Mouse (Mus musculus) frontal cortex, postnatal 14 days (tissue): ENCODE results near the gene Mdp1.

Source experiments
- DNase-seq, 2 experiments: peaks; one replicate each; pipeline ENCODE4 v3.0.0; 2022; ENCODE audit warnings: low spot score in 2 of 2

Gene Mdp1

DNA sequence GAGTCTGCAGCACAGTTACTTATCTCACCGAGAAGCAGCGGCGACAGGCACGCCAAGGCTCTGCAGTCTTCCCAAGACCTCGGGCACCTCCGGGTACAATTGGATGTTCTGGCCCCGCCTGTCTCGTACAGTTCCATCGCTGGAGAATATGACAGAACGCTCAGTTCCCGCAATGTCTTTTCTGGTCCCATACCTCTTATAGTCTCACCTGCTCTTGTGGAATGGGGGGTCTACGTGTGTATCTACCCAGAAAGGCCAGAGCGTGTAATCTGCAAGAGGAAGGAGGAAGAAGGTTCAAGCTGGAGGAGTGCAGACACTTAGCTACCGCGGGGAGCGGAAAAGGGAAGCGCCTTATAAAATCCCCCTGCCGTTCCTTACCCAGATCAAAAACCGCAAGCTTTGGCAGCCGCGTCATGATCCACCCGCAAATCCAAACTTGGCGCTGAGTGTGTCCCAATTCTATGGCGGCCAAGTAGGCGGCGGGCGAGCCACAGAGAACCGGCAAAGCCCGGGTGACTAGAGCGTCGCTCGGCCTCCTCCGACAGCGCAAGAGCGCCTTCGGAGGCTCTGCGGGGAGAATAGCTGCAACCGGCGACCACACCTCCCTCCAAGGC is at the start of gene Mdp1:
Gene Mdp1 (minus strand): TSS at position 549 of the 614 bp plus-strand sequence.
- DNase-seq, result peak; percentile 67 to 74

DNA sequence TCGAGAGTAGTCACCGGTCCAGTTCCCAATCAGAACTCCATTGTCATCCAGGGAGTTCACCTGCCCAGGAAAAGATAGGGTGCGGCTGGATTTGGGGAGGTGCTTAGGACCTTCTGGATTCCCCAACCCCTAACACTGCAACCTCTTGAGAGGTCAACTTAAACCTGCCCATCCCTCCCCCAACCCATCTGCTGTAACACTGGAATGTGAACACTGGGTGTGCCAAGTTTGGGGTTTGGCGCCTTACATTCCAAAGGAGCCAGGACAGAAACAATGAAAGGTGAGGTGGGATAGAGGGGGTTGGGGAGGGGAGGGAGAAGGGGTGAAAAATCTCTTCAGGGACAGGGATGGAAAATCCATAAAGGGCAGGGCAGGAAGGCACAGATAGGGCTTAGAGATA is 49.2 kb upstream of the Mdp1 start:
- DNase-seq, result no peak

DNA sequence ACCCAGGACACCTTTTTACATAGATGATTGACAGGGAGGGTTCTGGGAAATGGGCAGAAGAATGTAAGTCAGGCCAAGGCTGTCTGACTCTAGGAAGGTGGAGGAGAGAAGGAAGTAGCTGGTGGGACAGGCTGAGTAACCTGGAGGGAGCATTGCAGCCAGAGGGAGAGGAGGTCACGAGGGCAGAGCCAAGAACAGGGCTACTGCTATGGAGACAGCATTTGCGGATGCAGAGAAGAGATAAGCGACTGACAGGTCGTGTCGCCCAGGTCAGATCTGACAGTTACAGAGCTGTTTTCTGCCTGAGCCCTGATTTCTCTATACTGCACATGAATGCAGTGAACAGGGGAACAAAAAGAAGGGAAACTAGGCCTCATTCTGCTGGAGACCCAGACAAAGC is 47.1 kb upstream of the Mdp1 start:
- no peak for DNase-seq

DNA sequence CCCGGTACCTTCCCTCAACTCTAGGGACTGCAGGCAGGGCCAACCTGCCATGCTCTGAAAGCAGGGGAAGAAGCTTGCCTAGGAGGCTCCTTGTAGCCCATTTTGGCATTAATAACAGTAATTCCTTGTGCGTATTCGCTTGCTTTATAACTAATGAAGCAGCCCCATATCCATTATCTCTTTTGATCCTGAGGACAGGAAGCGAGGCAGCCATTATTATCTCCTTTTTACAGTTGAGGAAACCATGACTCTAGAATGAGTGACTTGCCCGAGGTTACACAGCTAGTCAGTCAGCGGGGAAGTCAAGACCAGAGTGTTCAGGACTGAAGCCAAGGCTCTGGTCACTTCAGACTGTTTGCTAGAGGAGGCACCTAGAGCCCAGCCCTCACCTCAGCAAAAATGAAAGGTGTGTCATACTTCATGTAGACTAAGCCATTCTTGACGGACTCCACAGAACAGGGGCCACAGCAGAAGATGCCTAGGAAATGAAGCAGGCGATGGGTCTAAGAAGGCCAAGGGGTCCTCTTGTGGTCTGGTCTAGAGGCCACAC is 45.8 kb upstream of the Mdp1 start:
- DNase-seq, result no peak

DNA sequence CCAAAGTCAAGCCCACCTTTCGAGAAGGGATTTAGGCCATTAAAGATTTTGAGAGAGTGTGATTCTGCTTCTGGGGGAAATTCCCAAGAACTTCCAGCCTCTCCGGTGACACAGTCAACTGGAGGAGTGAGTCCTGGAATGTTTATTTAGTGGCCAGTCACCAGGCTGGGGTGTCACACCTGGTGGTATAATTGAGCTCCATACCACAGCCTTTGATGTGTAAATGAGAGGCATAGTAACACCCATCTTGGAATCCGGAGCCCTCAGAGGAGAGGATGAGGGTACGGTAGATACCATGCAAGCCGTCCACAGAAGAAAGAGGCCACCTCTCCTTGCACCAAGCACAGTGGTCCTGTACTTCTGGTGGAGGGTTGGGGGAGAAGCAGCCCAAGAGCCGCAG is 42.5 kb upstream of the Mdp1 start:
- no peak for DNase-seq

DNA sequence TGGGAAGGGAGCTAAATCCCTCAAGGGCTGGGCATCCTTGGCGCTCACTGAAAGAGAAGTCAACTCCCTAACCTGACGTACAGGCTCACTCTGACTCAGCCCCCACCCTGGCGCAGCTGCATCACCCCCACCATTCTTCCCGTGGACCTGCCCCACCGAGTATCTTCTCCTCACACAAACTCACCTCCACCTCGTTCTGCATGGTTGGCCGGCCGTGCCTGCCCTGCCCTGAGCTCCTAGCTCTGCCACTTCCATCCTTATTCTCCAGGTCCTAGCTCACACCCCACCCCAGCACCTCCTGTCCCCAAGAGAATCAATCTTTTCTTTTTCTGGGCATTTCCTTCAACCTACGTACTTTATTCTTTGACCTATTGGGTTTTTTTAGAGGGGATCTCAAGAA is 40.8 kb upstream of the Mdp1 start:
- DNase-seq, result no peak

DNA sequence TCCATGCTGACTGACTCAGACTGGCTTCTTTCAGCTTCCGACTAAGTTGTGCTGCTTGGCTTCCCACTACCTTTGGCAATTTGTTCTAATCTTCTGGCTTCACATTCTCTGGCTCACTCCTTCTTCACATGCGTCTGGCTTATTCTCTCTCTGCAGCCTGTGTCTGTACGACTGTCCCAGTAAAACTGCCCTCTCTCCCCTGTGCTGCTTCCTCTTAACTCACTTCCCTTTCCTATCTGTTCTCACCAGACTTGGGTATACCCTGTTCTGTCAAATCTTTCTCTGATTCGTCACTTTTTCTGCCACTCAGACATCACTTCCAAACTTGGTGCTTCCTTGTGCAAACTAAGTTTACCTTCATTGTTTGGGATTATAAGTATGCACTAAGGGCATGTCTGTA is 36.9 kb upstream of the Mdp1 start:
- no peak for DNase-seq

DNA sequence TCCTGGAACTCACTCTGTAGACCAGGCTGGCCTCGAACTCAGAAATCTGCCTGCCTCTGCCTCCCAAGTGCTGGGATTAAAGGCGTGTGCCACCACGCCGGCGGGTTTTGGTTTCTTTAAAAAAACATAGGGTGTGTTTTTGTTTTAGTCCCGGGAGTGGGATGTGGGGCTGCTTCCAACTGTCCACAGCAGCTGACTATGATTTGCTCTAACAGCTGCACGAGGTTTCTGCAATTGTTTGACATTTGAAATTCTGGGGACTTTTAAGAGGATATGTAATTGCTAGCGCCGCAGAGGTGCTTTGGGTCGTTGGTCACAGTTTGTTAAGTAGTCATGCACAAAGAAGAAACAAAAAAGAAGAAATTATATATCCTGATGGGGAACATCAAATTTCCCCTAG is 29.1 kb upstream of the Mdp1 start:
- DNase-seq, result no peak

DNA sequence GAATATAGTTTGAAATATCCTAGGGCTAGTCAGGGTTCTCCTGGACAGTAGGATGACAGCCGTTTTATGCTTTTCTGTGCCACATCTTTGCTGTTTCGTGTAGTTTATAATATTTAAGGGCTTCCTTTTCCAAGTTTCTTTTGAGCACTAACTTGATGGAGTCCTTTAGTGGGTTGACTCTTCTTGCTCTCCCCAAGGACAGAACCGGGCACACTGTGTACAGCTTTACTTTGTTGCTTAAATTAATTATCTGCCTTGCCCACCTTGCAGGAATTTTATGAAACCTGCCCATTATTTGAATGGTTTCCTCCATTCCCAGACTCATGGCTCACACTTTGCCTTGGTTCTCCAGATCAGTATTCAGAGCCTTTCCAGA is 21.8 kb upstream of the Mdp1 start:
- DNase-seq, result no peak

DNA sequence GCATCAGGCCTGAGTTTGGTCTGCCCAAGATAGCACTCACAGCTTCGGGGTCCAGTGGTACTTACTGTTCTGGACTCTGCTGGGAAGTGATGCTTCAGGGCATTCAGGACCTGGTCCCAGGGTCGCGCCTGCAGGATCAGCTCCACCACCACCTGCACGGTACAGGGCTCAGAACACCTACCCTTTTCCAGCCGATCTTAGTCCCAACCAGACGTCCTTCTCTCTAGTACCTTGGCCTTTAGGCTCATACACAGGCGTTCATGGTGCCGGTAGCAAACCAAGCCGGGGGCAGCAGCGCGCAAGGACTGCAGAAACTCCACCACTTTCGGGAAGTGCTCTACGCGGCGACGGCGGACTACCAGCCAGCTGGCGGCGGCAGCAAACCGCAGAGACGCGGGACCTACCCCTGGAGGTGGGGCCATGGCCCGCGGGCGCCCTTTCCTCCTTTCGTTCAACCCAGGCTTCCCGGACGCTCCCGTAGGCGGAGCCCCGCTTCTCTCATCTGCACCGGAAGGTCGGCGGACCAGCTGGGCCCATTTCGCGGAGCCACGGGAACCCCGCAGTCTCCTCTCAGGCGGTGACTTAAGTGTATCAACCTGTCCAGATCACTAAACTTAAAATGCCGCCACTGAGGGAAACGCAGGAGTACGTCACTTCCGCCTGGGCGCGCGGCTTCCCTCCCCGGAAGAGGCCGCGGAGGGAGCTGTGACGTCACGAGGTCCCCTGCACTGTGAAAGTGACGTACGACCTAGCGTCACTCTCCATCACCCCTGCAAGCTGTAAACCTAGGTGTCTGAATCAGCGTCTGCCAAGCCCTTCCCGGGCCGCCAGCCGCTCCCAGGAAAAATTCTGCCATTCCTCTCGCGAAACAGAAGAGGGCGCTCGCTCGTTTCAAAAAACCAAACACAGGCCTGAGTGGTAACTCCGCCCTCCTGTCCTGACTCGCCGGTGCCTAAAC is 21.1 kb upstream of the Mdp1 start, which contains the start of gene Tinf2:
Gene Tinf2 (minus strand): TSS at position 661 of the 958 bp plus-strand sequence.
- peak; percentile 92 to 94 for DNase-seq

DNA sequence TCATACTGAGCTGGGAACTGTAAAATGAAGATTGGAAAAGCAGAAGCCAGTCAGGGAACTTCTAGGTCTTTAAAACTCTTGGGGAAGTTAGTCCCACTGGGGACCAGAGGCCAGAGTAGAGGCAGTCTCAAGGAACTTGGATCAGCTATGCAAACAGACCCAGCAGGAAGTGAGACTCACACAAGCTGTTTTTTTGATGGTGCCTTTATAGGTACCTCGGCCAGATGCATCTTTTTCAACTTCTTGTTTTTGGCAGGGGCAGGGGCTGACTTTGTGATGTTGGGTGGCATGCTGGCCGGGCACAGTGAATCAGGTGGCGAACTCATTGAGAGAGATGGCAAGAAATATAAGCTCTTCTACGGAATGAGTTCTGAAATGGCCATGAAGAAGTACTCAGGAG is 17.3 kb upstream of the Mdp1 start:
- no peak for DNase-seq

DNA sequence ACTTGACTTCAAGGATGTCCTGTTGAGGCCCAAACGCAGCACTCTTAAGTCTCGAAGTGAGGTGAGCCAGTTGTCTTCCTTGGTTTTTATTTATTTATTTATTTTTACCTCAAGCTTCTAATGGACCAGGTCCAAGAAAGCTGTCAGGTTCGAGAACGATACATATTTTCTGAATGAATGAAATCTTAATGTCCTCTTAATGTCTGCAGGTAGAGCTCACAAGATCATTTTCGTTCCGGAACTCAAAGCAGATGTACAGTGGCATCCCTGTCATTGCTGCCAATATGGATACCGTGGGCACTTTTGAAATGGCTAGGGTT is 12.4 kb upstream of the Mdp1 start:
- no peak for DNase-seq

DNA sequence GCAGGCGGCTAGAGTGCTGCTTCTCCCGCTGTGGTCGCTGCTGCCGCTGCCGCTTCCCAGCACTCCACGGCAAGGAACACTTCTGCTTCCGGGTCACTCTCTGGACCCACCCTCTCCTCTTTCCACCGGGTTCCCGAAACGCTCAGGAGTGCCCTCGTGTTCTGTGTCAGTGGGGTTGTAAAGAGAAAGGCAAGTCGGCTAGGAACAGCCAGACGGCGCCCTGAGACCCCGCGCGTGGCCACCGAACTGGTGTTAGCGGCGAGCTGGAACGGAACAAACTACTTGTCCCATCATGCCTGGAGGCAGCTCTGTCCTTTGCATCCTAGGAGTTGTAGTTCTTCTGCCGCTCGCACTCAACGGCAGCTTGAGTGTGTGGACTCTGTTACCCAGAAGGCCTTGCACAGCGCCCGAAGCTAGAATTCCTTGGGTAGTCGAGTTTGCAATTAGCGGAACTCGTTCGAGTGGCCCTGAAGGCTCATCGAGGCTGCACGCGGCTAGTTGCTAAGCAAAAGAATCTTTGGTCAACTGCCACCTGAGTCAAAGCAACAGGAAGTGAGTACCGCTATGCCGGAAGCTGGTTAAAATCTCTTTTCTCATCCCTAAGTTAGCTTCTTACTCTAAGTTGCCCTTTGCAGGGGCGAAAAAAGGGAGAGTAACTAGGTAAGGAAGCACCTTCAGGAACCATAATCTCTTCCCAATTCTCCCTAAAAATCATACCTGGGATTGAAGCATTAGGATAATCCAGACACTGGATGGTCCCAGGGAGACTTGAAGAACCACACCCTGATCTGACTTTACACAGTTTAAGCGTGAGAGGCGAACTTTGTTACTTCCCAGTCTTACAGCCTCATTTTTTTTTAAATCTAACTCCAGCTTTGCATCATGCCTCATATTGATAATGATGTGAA is 11.8 kb upstream of the Mdp1 start, which contains the start of the genes Gmpr2 and Nedd8:
Gene Gmpr2 (plus strand): TSS at position 109 of the 908 bp plus-strand sequence.
Gene Nedd8 (minus strand): TSS at position 292 of the 908 bp plus-strand sequence.
- DNase-seq, result peak; percentile 91 to 93

DNA sequence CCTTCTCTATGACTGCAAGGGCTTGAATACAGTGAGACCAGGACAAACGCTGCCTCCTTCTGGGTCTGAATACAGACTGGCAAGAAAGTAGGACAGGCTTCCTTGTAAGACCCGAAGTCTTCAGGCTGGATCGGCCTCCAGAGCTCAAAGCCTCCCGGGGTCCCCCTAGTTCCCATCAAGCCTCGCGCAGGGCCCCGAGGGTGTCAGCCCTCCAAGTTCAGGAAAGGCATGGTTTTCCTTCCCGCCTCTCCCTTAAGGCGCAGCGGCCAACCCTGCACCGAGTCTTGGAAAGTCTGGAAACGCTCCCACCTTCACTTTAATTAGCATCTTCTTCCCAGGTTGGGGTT is 11.2 kb upstream of the Mdp1 start:
- no peak for DNase-seq

DNA sequence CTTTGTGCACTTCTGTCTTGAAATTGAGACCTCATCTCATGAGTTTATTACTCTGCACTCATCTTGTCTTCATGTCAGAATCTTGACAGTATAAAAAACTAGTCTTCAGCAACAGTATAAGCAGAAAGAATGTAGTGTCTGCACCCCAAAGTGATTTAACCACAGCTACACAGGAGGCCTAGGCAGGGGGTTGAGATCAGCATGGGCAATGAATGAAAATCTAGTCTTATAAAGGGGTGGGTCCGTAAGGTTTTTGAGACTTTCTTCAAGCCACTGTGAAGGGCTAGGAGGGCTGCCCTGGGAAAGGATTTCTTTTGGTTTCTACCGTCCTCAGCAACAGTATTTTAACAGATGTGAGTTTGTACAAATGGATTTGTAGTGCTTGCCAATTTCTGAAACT is 328 bp upstream of the Mdp1 start:
- no peak for DNase-seq

DNA sequence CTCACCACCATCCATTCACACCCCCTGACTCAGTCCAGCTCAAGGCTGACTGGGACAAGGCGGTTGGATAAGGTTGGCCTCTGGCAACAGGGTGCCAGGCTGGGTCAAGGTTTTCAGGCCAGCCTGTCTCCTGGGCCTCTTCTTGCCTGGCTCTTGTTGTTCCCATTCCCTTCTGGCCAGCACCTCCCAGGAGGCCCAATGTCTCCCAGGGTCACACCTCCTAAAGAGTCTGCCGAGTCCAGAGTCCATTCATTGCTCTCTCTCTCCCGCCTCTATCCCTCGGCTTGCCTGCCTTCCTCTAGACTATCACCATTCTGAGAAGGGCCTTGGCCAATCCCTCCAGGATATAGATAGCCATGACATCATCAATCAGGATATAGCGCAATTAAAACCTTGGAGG is 2.3 kb downstream of the Mdp1 start:
- no peak for DNase-seq

DNA sequence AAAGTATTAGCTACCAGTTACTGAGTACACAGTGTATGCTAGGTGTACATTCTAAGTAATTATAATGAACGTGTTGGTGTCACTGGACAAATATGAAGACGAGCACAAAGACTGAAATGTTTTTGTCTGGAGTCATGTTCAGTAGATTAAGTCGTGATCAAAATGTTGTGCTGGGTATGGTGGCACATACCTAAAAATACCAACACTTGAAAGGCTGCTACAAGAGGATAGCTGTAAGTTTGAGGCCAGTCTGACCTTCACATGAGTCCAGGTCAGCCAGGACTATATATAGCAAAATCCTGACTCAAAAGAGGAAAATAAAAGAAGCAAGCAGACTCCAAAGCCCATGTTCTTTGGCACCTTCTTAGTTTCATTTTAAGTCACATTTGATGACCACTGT is 3.4 kb downstream of the Mdp1 start:
- DNase-seq, result no peak

DNA sequence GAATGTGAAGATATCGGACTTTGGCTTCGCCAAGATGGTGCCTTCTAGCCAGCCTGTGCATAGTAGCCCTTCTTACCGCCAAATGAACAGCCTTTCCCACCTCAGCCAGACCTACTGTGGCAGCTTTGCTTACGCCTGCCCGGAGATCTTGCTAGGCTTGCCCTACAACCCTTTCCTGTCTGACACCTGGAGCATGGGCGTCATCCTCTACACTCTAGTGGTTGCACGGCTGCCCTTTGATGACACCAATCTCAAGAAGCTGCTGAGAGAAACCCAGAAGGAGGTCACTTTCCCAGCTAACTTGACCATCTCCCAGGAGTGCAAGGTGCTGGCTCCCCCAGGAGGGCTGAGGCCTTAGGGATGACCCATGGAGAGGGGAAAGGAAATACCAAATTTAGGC is 8.8 kb downstream of the Mdp1 start:
- DNase-seq, result no peak

DNA sequence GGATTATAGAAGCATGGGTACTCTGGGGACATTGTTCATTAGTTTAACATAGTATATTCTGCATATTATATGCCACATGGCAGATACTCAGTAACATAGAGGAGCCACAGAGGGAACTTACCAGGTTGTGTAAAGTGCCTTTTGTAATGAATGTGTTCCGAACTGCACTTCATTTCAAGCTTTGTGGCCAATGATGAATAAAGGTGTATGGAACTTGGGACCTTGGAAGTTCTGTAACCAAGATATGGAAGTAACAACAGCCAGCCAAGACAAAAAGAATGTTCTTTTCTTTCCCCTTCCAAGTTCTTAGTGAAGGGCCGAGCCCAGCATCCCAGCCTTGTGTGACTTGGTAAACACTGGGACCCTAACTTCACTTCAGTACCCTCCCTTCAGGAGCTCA is 10.4 kb downstream of the Mdp1 start, which contains the start of gene Tssk4:
Gene Tssk4 (plus strand): TSS at position 301 of the 400 bp plus-strand sequence.
- no peak for DNase-seq

DNA sequence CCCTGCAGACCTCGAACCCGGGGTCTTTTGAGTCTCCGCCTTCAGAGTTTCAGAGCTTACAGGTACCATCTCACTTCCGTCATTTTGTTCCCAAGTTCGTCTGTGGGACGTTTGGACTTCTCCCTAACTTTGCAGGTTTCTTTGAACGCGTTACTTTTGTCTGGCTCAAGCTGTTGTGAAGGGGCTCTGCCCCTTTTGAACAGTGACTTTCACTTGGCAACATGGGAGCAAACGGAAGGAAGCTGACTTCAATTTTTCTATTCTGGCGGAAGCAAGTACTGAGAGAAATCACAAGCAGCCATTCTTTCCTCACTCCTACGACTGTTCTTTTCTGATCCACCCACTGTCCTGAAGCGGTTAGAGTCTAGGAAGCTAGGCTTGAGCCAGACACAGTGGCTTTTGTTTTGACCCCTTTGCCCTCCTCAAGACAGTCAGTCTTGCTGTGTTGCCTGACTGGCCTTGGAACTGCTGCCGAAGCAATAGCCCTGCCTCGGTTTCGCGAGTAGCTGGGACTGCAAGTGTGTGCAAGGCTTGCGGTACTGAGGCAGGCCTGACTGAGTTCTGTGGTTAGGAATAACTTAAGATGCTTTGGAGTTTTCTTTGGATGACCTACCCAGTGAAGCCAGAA is 15.9 kb downstream of the Mdp1 start:
- no peak for DNase-seq
